Mouse (Mus musculus): ENCODE results near the gene Pum1. TPM values are rescaled to one million over a fixed set of nuclear protein-coding genes. Genes with fewer than 3 reads are reported as not detected.

The Pum1 gene
- polyA plus RNA-seq, 1 experiment from 2014 or later, result 52.7 TPM

DNA sequence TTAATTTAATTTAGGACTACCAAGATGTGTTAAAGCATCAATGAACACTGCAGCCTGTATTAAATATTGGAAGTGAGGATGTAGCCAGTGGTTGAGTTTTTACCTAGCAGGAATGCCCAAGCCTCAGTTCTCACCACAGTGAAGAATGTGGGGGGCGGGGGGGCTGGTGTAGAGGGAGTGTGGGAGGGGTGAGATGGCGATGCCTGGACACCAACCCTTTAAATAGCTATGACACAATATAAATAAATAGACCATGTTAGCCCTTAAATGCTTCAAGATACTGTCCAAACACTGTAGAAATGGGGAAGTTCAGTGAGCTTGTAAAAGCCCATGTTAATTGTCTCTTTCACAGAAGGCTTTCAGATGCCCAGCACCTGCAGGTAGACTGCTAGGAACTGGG lies 96.8 kb downstream of the Pum1 start:
- Histone ChIP-seq H3K27ac (ENCODE audit: low read length) (peak overlapping the region; percentile 43; the same call in 1 of the 2 replicates), H3K9me3 (replicated peaks; ENCODE audit: control insufficient read depth, low read length) (no peaks in the 10 kb centered on the region), H3K4me1 (ENCODE audit: control insufficient read depth, insufficient read depth, low read length) (peaks cover 25% of the 10 kb centered on the region), H3K9ac (ENCODE audit: low read length) (no peak overlapping the region), H3K36me3 (ENCODE audit: control insufficient read depth, insufficient read depth) (peaks cover 43% of the 10 kb centered on the region), H3K4me2 (ENCODE audit: low read depth, low read length) (no peak overlapping the region), H3K4me3 (ENCODE audit: low read length) (no peak overlapping the region), H3K27me3 (ENCODE audit: control insufficient read depth, insufficient read depth, low read length) (no peaks in the 10 kb centered on the region)
- WGBS, result 63% methylated on average over 2 of the region's 2 CpGs
- ATAC-seq (replicated peaks; ENCODE audit: extremely low read depth, insufficient read depth, low FRiP score), result no peak

- peaks cover 15% of the 10 kb centered on the region for H3K4me1 ChIP-seq (ENCODE audit: control insufficient read depth, insufficient read depth, low read length)
- WGBS, result 71% methylated on average over 5 of the region's 5 CpGs
- H3K9ac ChIP-seq (ENCODE audit: low read length), result no peak overlapping the region
- no peak; the same call in 1 of the 2 replicates for ATAC-seq (replicated peaks; ENCODE audit: extremely low read depth, insufficient read depth, low FRiP score)
- H3K4me3 ChIP-seq (ENCODE audit: low read length), result no peak overlapping the region
- H3K4me2 ChIP-seq (ENCODE audit: low read depth, low read length), result no peak overlapping the region
- peaks cover 51% of the 10 kb centered on the region for H3K36me3 ChIP-seq (ENCODE audit: control insufficient read depth, insufficient read depth)
- H3K9me3 ChIP-seq (replicated peaks; ENCODE audit: control insufficient read depth, low read length), result no peaks in the 10 kb centered on the region
- H3K27ac ChIP-seq (ENCODE audit: low read length), result no peak overlapping the region
- no peaks in the 10 kb centered on the region for H3K27me3 ChIP-seq (ENCODE audit: control insufficient read depth, insufficient read depth, low read length)
These were observed 98.7 kb downstream of the Pum1 start for GRCm38 (mm10) chr4:130761809-130762208.

- H3K36me3 ChIP-seq (ENCODE audit: control insufficient read depth, insufficient read depth), result peaks cover 61% of the 10 kb centered on the region
- no peak overlapping the region for H3K4me2 ChIP-seq (ENCODE audit: low read depth, low read length)
- no peaks in the 10 kb centered on the region for H3K27me3 ChIP-seq (ENCODE audit: control insufficient read depth, insufficient read depth, low read length)
- ATAC-seq (replicated peaks; ENCODE audit: extremely low read depth, insufficient read depth, low FRiP score), result no peak
- 84% methylated on average over 7 of the region's 7 CpGs for whole genome bisulfite sequencing
- no peaks in the 10 kb centered on the region for H3K4me1 ChIP-seq (ENCODE audit: control insufficient read depth, insufficient read depth, low read length)
- no peak overlapping the region for H3K27ac ChIP-seq (ENCODE audit: low read length)
- H3K9ac ChIP-seq (ENCODE audit: low read length), result no peak overlapping the region
- no peak overlapping the region for H3K4me3 ChIP-seq (ENCODE audit: low read length)
- H3K9me3 ChIP-seq (replicated peaks; ENCODE audit: control insufficient read depth, low read length), result no peaks in the 10 kb centered on the region
These were observed 102.5 kb downstream of the Pum1 start for GRCm38 (mm10) chr4:130765399-130766160.

- H3K36me3 ChIP-seq (ENCODE audit: control insufficient read depth, insufficient read depth), result peaks cover 66% of the 10 kb centered on the region
- H3K4me2 ChIP-seq (ENCODE audit: low read depth, low read length), result no peak overlapping the region
- ATAC-seq (replicated peaks; ENCODE audit: extremely low read depth, insufficient read depth, low FRiP score), result no peak
- no peak overlapping the region for H3K9ac ChIP-seq (ENCODE audit: low read length)
- H3K9me3 ChIP-seq (replicated peaks; ENCODE audit: control insufficient read depth, low read length), result no peaks in the 10 kb centered on the region
- no peaks in the 10 kb centered on the region for H3K4me1 ChIP-seq (ENCODE audit: control insufficient read depth, insufficient read depth, low read length)
- H3K27me3 ChIP-seq (ENCODE audit: control insufficient read depth, insufficient read depth, low read length), result no peaks in the 10 kb centered on the region
- H3K27ac ChIP-seq (ENCODE audit: low read length), result no peak overlapping the region
- H3K4me3 ChIP-seq (ENCODE audit: low read length), result no peak overlapping the region
- 71% methylated on average over 1 of the region's 2 CpGs for WGBS
These were observed 103.3 kb downstream of the Pum1 start for GRCm38 (mm10) chr4:130766387-130766786.

DNA sequence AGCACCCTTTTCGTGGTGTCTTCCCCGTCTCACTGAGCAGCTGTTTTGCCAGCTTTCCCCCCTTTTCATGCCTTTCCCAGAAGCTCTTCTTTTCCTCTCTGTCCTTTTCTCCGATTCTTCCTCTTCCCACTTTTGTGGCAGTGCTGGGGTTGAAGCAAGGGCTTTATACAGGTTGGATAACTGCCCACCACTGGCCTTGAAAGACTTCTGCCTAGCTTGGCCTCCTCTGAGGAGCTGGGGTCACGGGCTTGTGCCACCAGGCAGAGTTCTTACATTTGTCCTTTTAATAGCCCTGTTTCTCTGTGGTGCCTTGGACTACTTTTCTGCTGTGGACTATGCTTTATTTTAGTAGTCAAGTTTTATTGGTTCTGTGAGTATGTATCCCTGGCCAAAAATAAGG lies 103.8 kb downstream of the Pum1 start:
- Histone ChIP-seq H3K4me1 (ENCODE audit: control insufficient read depth, insufficient read depth, low read length) (no peaks in the 10 kb centered on the region), H3K27ac (ENCODE audit: low read length) (no peak overlapping the region), H3K36me3 (ENCODE audit: control insufficient read depth, insufficient read depth) (peaks cover 70% of the 10 kb centered on the region), H3K9ac (ENCODE audit: low read length) (no peak overlapping the region), H3K27me3 (ENCODE audit: control insufficient read depth, insufficient read depth, low read length) (no peaks in the 10 kb centered on the region), H3K4me3 (ENCODE audit: low read length) (no peak overlapping the region), H3K4me2 (ENCODE audit: low read depth, low read length) (no peak overlapping the region), H3K9me3 (replicated peaks; ENCODE audit: control insufficient read depth, low read length) (no peaks in the 10 kb centered on the region)
- no peak for ATAC-seq (replicated peaks; ENCODE audit: extremely low read depth, insufficient read depth, low FRiP score)
- 90% methylated on average over 4 of the region's 4 CpGs for WGBS

- Histone ChIP-seq H3K27ac (ENCODE audit: low read length) (peak overlapping the region; percentile 64), H3K9ac (ENCODE audit: low read length) (no peak overlapping the region), H3K4me2 (ENCODE audit: low read depth, low read length) (no peak overlapping the region), H3K4me3 (ENCODE audit: low read length) (no peak overlapping the region), H3K9me3 (replicated peaks; ENCODE audit: control insufficient read depth, low read length) (no peaks in the 10 kb centered on the region), H3K27me3 (ENCODE audit: control insufficient read depth, insufficient read depth, low read length) (no peaks in the 10 kb centered on the region), H3K4me1 (ENCODE audit: control insufficient read depth, insufficient read depth, low read length) (peaks cover 33% of the 10 kb centered on the region), H3K36me3 (ENCODE audit: control insufficient read depth, insufficient read depth) (peaks cover 52% of the 10 kb centered on the region)
- 56% methylated on average over 4 of the region's 4 CpGs for WGBS
- ATAC-seq (replicated peaks; ENCODE audit: extremely low read depth, insufficient read depth, low FRiP score), result no peak
These were observed 110.8 kb downstream of the Pum1 start for GRCm38 (mm10) chr4:130773899-130774298.

DNA sequence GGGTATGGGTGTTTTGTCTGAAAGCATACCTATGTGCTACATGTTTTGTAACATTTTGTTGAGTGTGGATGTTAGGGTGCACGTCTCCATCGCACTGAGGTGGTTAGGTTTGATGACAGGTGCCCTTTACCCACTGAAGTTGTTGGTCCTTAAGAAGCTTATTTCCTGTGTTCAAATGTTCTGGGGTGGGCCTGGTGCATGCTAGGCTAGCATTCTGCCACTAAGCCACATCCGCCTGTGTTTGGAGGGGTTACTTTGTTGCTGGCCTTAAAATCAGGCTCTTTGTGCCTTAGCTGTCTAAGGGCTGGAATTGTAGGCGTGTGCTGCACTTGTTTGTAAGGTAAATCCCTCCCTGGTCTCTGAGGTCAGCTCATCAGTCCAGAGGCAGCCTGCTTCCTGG lies 111.7 kb downstream of the Pum1 start:
- 85% methylated on average over 4 of the region's 4 CpGs for WGBS
- Histone ChIP-seq H3K27ac (ENCODE audit: low read length) (no peak overlapping the region), H3K36me3 (ENCODE audit: control insufficient read depth, insufficient read depth) (peaks cover 54% of the 10 kb centered on the region), H3K4me3 (ENCODE audit: low read length) (no peak overlapping the region), H3K4me2 (ENCODE audit: low read depth, low read length) (no peak overlapping the region), H3K9ac (ENCODE audit: low read length) (no peak overlapping the region), H3K4me1 (ENCODE audit: control insufficient read depth, insufficient read depth, low read length) (peaks cover 36% of the 10 kb centered on the region), H3K27me3 (ENCODE audit: control insufficient read depth, insufficient read depth, low read length) (no peaks in the 10 kb centered on the region), H3K9me3 (replicated peaks; ENCODE audit: control insufficient read depth, low read length) (no peaks in the 10 kb centered on the region)
- ATAC-seq (replicated peaks; ENCODE audit: extremely low read depth, insufficient read depth, low FRiP score), result no peak

- Histone ChIP-seq H3K9ac (ENCODE audit: low read length) (0 out of 2 replicates have a peak overlapping the region, but pooled peaks have one; percentile 34), H3K4me2 (ENCODE audit: low read depth, low read length) (no peak overlapping the region), H3K27ac (ENCODE audit: low read length) (peak overlapping the region; percentile 76), H3K36me3 (ENCODE audit: control insufficient read depth, insufficient read depth) (peaks cover 53% of the 10 kb centered on the region), H3K9me3 (replicated peaks; ENCODE audit: control insufficient read depth, low read length) (no peaks in the 10 kb centered on the region), H3K4me1 (ENCODE audit: control insufficient read depth, insufficient read depth, low read length) (peaks cover 36% of the 10 kb centered on the region), H3K4me3 (ENCODE audit: low read length) (no peak overlapping the region), H3K27me3 (ENCODE audit: control insufficient read depth, insufficient read depth, low read length) (no peaks in the 10 kb centered on the region)
- 30% methylated on average over 10 of the region's 10 CpGs for WGBS
- no peak; the same call in 1 of the 2 replicates for ATAC-seq (replicated peaks; ENCODE audit: extremely low read depth, insufficient read depth, low FRiP score)
These were observed 114.5 kb downstream of the Pum1 start for GRCm38 (mm10) chr4:130777647-130778046.

DNA sequence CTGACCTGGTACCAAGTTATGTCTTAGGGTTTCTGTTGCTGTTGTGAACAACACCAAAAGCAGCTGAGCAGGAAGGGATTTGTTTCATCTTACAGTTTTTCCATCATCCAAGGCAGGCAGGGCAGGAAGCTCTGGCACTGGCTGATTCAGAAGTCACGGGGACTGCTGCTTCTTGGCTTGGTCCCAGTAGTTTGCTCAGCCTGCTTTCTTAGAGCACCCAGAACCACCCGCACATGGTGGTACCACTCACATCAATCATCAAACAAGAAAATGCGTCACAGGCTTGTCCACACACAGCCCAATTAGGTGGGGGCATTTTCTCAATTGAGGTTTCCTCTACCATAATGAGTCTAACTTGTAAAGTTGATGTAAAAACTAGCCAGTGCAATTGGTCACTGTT lies 115.9 kb downstream of the Pum1 start:
- H3K9ac ChIP-seq (ENCODE audit: low read length), result no peak overlapping the region
- peaks cover 25% of the 10 kb centered on the region for H3K4me1 ChIP-seq (ENCODE audit: control insufficient read depth, insufficient read depth, low read length)
- no peaks in the 10 kb centered on the region for H3K9me3 ChIP-seq (replicated peaks; ENCODE audit: control insufficient read depth, low read length)
- no peak for ATAC-seq (replicated peaks; ENCODE audit: extremely low read depth, insufficient read depth, low FRiP score)
- no peaks in the 10 kb centered on the region for H3K27me3 ChIP-seq (ENCODE audit: control insufficient read depth, insufficient read depth, low read length)
- peaks cover 41% of the 10 kb centered on the region for H3K36me3 ChIP-seq (ENCODE audit: control insufficient read depth, insufficient read depth)
- H3K4me3 ChIP-seq (ENCODE audit: low read length), result no peak overlapping the region
- no peak overlapping the region for H3K4me2 ChIP-seq (ENCODE audit: low read depth, low read length)
- H3K27ac ChIP-seq (ENCODE audit: low read length), result no peak overlapping the region
- 53% methylated on average over 3 of the region's 3 CpGs for WGBS

All from heart, embryonic 16.5 days (tissue).